ENCODE assay signal across 8 mouse cellular contexts in the genomic region with DNA sequence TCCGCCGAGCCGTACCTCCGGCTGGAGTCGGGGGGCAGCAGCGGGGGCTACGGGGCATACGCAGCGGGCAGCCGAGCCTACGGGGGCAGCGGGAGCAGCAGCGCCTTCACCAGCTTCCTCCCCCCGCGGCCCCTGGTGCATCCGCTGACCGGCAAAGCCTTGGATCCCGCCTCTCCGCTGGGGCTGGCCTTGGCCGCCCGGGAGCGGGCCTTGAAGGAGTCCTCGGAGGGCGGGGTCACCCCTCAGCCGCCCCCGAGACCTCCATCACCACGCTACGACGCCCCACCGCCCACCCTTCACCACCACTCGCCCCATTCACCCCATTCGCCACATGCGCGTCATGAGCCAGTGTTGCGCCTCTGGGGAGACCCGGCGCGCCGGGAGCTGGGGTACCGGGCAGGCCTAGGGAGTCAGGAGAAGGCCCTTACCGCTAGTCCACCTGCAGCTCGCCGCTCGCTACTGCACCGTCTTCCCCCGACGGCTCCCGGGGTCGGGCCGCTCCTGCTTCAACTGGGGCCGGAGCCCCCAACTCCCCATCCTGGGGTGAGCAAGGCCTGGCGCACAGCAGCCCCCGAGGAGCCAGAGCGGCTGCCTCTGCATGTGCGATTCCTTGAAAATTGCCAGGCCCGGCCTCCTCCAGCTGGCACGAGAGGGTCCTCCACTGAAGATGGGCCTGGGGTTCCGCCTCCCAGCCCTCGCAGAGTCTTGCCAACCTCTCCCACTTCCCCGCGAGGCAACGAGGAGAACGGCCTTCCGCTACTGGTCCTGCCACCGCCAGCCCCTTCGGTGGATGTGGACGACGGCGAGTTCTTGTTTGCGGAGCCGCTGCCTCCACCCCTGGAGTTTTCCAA. TPM values are rescaled to one million over a fixed set of nuclear protein-coding genes. Genes with fewer than 3 reads are reported as not detected.
DNase-seq lines count a peak whose midpoint lies in the region; ATAC-seq lines count a peak whose summit lies in the region.

No protein-coding gene starts in this region.

- H3K27ac ChIP-seq in forebrain, embryonic 16.5 days (ENCODE audit: low read length) = no peak overlapping the region
- H3K27ac ChIP-seq in midbrain, embryonic 15.5 days = no peak overlapping the region

- intact Hi-C loops in left cerebral cortex, postnatal 36 days (cut with DNase I) = loop anchor here (5.0 kb wide), 1 partner anchor 41 kb away; a partner anchor contains a TSS
- intact Hi-C loops in left cerebral cortex, postnatal 25 days (cut with DNase I) = loop anchor here (1.0 to 5.0 kb wide), 2 partner anchors 16 to 41 kb away; a partner anchor contains a TSS

- H3K4me3 ChIP-seq in forebrain, embryonic 16.5 days (replicated peaks; ENCODE audit: low read length) = no peak overlapping the region
- peak overlapping the region; percentile 0; the same call in 1 of the 2 replicates for H3K4me3 ChIP-seq in midbrain, embryonic 15.5 days

- H3K4me1 ChIP-seq in forebrain, embryonic 16.5 days (replicated peaks; ENCODE audit: control insufficient read depth, insufficient read depth, low read length) = peaks cover 35% of the 10 kb centered on the region
- H3K4me1 ChIP-seq in midbrain, embryonic 15.5 days = peaks cover 46% of the 10 kb centered on the region

- no peak overlapping the region; the same call in 1 of the 2 replicates for H3K4me2 ChIP-seq in forebrain, embryonic 16.5 days (ENCODE audit: low read length)
- no peak overlapping the region for H3K4me2 ChIP-seq in midbrain, embryonic 15.5 days

- peak; percentile 55 for DNase-seq in adrenal gland, adult 2 months
- no peak for DNase-seq in adrenal gland, adult 18-20 months (ENCODE audit: low spot score in 2 of 2)
- DNase-seq in left cerebral cortex, postnatal 36 days (ENCODE audit: low spot score in 2 of 2) = peak; percentile 57 to 73
- no peak for DNase-seq in left cerebral cortex, postnatal 25 days (ENCODE audit: low spot score in 2 of 2)
- no peak for DNase-seq in kidney, adult 18-20 months

- H3K9ac ChIP-seq in forebrain, embryonic 16.5 days (replicated peaks; ENCODE audit: low read depth, low read length) = peak overlapping the region; percentile 29; the same call in 1 of the 2 replicates
- no peak overlapping the region for H3K9ac ChIP-seq in midbrain, embryonic 15.5 days

- H3K36me3 ChIP-seq in forebrain, embryonic 16.5 days (ENCODE audit: control insufficient read depth, insufficient read depth) = no peaks in the 10 kb centered on the region
- H3K36me3 ChIP-seq in midbrain, embryonic 15.5 days (replicated peaks) = peaks cover 12% of the 10 kb centered on the region; the same call in 1 of the 2 replicates

- WGBS in forebrain, embryonic 16.5 days = 2% methylated on average over 70 of the region's 71 CpGs
- WGBS in midbrain, embryonic 15.5 days = 8% methylated on average over 69 of the region's 71 CpGs

- no peaks in the 10 kb centered on the region for H3K9me3 ChIP-seq in forebrain, embryonic 16.5 days (ENCODE audit: control insufficient read depth, low read length)
- H3K9me3 ChIP-seq in midbrain, embryonic 15.5 days = no peaks in the 10 kb centered on the region

- no peak for ATAC-seq in forebrain, embryonic 16.5 days
- no peak for ATAC-seq in midbrain, embryonic 15.5 days (replicated peaks)
- ATAC-seq in erythroid progenitor cell, adult 5-6 weeks (replicated peaks; ENCODE audit: low FRiP score, poor library complexity, severe bottlenecking) = no peak

- H3K27me3 ChIP-seq in forebrain, embryonic 16.5 days (replicated peaks; ENCODE audit: control insufficient read depth, insufficient read depth, low read length) = peaks cover 64% of the 10 kb centered on the region
- H3K27me3 ChIP-seq in midbrain, embryonic 15.5 days (replicated peaks) = peaks cover 36% of the 10 kb centered on the region

RNA-seq across cellular contexts. Expression of a gene that starts 30.9 kb away (rescaled TPM):
- 1 to 10 TPM; 4.8 to 6.2 TPM for total RNA-seq in adrenal gland, adult 2 months (2021)
- 12.1 and 16.0 TPM in 2 replicates for polyA plus RNA-seq in adrenal gland, adult 2 months (2012; rRNA removed)
- 1 to 10 TPM; 4.7 to 6.9 TPM for total RNA-seq in adrenal gland, adult 18-20 months (2021)
- total RNA-seq in left cerebral cortex, postnatal 36 days (2021) = 10 to 100 TPM; 58.3 to 70.5 TPM
- 10 to 100 TPM; 60.0 to 65.0 TPM for total RNA-seq in left cerebral cortex, postnatal 25 days (2021)
- polyA plus RNA-seq in forebrain, embryonic 16.5 days (2015; fragmentation: Nextera tagmentation; extraction: Ambion mirVana) = 27.2 and 37.2 TPM in 2 replicates
- 56.3 and 57.2 TPM in 2 replicates for polyA plus RNA-seq in midbrain, embryonic 15.5 days (2015; fragmentation: Nextera tagmentation; extraction: Ambion mirVana)
- not detected in 2 replicates for total RNA-seq in erythroid progenitor cell, adult 5-6 weeks (2015; ENCODE audit: low replicate concordance)
- not detected in 2 replicates for total RNA-seq in erythroid progenitor cell, adult 5-6 weeks (2017; ENCODE audit: low replicate concordance)

RNA-seq across cellular contexts. Expression of a gene that starts 32.6 kb away (rescaled TPM):
- 1 to 10 TPM in 1 of 2 experiments, under 1 TPM in 1; 0.66 to 1.2 TPM for total RNA-seq in adrenal gland, adult 2 months (2021)
- 1.6 and 2.3 TPM in 2 replicates for polyA plus RNA-seq in adrenal gland, adult 2 months (2012; rRNA removed)
- total RNA-seq in adrenal gland, adult 18-20 months (2021) = 1 to 10 TPM in 1 of 2 experiments, under 1 TPM in 1; 0.86 to 1.0 TPM
- 1 to 10 TPM; 2.0 to 2.1 TPM for total RNA-seq in left cerebral cortex, postnatal 36 days (2021)
- 1 to 10 TPM; 1.9 to 2.2 TPM for total RNA-seq in left cerebral cortex, postnatal 25 days (2021)
- polyA plus RNA-seq in forebrain, embryonic 16.5 days (2015; fragmentation: Nextera tagmentation; extraction: Ambion mirVana) = 0.86 and 2.3 TPM in 2 replicates
- polyA plus RNA-seq in midbrain, embryonic 15.5 days (2015; fragmentation: Nextera tagmentation; extraction: Ambion mirVana) = 2.1 and 2.6 TPM in 2 replicates
- not detected in 2 replicates for total RNA-seq in erythroid progenitor cell, adult 5-6 weeks (2015; ENCODE audit: low replicate concordance)
- total RNA-seq in erythroid progenitor cell, adult 5-6 weeks (2017; ENCODE audit: low replicate concordance) = not detected in 2 replicates

RNA-seq across cellular contexts. Expression of a gene that starts 42.9 kb away (rescaled TPM):
- total RNA-seq in adrenal gland, adult 2 months (2021) = 1 to 10 TPM; 8.0 to 9.1 TPM
- 2.5 and 2.9 TPM in 2 replicates for polyA plus RNA-seq in adrenal gland, adult 2 months (2012; rRNA removed)
- 10 to 100 TPM in 1 of 2 experiments, 1 to 10 TPM in 1; 7.7 to 10.0 TPM for total RNA-seq in adrenal gland, adult 18-20 months (2021)
- total RNA-seq in left cerebral cortex, postnatal 36 days (2021) = 100 to 1,000 TPM; 586 to 632 TPM
- 100 to 1,000 TPM; 571 to 587 TPM for total RNA-seq in left cerebral cortex, postnatal 25 days (2021)
- 20.4 and 26.5 TPM in 2 replicates for polyA plus RNA-seq in forebrain, embryonic 16.5 days (2015; fragmentation: Nextera tagmentation; extraction: Ambion mirVana)
- 39.8 and 46.5 TPM in 2 replicates for polyA plus RNA-seq in midbrain, embryonic 15.5 days (2015; fragmentation: Nextera tagmentation; extraction: Ambion mirVana)
- not detected in 2 replicates for total RNA-seq in erythroid progenitor cell, adult 5-6 weeks (2015; ENCODE audit: low replicate concordance)
- total RNA-seq in erythroid progenitor cell, adult 5-6 weeks (2017; ENCODE audit: low replicate concordance) = under 0.01 and 0.23 TPM in 2 replicates

RNA-seq across cellular contexts. Expression of a gene that starts 46.3 kb away (rescaled TPM):
- 1 to 10 TPM; 4.6 to 5.1 TPM for total RNA-seq in adrenal gland, adult 2 months (2021)
- 11.4 and 13.0 TPM in 2 replicates for polyA plus RNA-seq in adrenal gland, adult 2 months (2012; rRNA removed)
- total RNA-seq in adrenal gland, adult 18-20 months (2021) = 1 to 10 TPM; 3.8 to 4.4 TPM
- 1 to 10 TPM; 3.9 to 4.0 TPM for total RNA-seq in left cerebral cortex, postnatal 36 days (2021)
- total RNA-seq in left cerebral cortex, postnatal 25 days (2021) = 1 to 10 TPM; 3.5 to 3.9 TPM
- polyA plus RNA-seq in forebrain, embryonic 16.5 days (2015; fragmentation: Nextera tagmentation; extraction: Ambion mirVana) = 3.5 and 4.4 TPM in 2 replicates
- 3.6 and 3.9 TPM in 2 replicates for polyA plus RNA-seq in midbrain, embryonic 15.5 days (2015; fragmentation: Nextera tagmentation; extraction: Ambion mirVana)
- total RNA-seq in erythroid progenitor cell, adult 5-6 weeks (2015; ENCODE audit: low replicate concordance) = 2.5 TPM in 1 of 2 replicates, not detected in the other
- total RNA-seq in erythroid progenitor cell, adult 5-6 weeks (2017; ENCODE audit: low replicate concordance) = not detected in 2 replicates

Comparison
In these comparisons a context has a peak if more than half of its experiments do, and no peak if none do; other contexts are left out.
1. DNase-seq: peak in adrenal gland, adult 2 months (single experiment) and left cerebral cortex, postnatal 36 days (2 of 2); none in adrenal gland, adult 18-20 months (0 of 2), left cerebral cortex, postnatal 25 days (0 of 2) and kidney, adult 18-20 months (single experiment).
2. RNA of a gene that starts 30.9 kb away (total RNA-seq): 58.3 to 70.5 TPM in left cerebral cortex, postnatal 36 days and 60.0 to 65.0 TPM in left cerebral cortex, postnatal 25 days; 4.7 to 6.9 TPM in adrenal gland, adult 18-20 months, 4.8 to 6.2 TPM in adrenal gland, adult 2 months and not detected in erythroid progenitor cell, adult 5-6 weeks; every median in the first group is over 4 times any median in the second.
3. RNA of a gene that starts 42.9 kb away (total RNA-seq): 586 to 632 TPM in left cerebral cortex, postnatal 36 days and 571 to 587 TPM in left cerebral cortex, postnatal 25 days; 7.7 to 10.0 TPM in adrenal gland, adult 18-20 months, 8.0 to 9.1 TPM in adrenal gland, adult 2 months and under 0.01 to 0.23 TPM in erythroid progenitor cell, adult 5-6 weeks; every median in the first group is over 10 times any median in the second.